Mouse (Mus musculus): Measurements from ENCODE around the gene Sost.

The Sost gene

GRCm38 (mm10) chr11:101984054-101985025 lies 17.5 kb upstream of the Sost start, which contains the start of gene Cfap97d1:
Gene Cfap97d1 (plus strand): TSS chr11:101984279.
- in situ Hi-C loops (cut with MboI; ENCODE audit: low sequenced_read_pairs), result no loop called here

GRCm38 (mm10) chr11:101983431-101983921 lies 16.7 kb upstream of the Sost start:
- in situ Hi-C loops (cut with MboI; ENCODE audit: low sequenced_read_pairs), result no loop called here

GRCm38 (mm10) chr11:101982981-101983411 lies 16.2 kb upstream of the Sost start:
- in situ Hi-C loops (cut with MboI; ENCODE audit: low sequenced_read_pairs), result no loop called here

- in situ Hi-C loops (cut with MboI; ENCODE audit: low sequenced_read_pairs), result no loop called here
Measured at GRCm38 (mm10) chr11:101981850-101982249, 15.0 kb upstream of the Sost start.

- in situ Hi-C loops (cut with MboI; ENCODE audit: low sequenced_read_pairs), result no loop called here
Measured at GRCm38 (mm10) chr11:101980603-101981157, 13.9 kb upstream of the Sost start.

- in situ Hi-C loops (cut with MboI; ENCODE audit: low sequenced_read_pairs), result no loop called here
Measured at GRCm38 (mm10) chr11:101979140-101979539, 12.3 kb upstream of the Sost start.

GRCm38 (mm10) chr11:101976949-101977348 lies 10.1 kb upstream of the Sost start:
- in situ Hi-C loops (cut with MboI; ENCODE audit: low sequenced_read_pairs), result no loop called here

- in situ Hi-C loops (cut with MboI; ENCODE audit: low sequenced_read_pairs), result no loop called here
Measured at GRCm38 (mm10) chr11:101974923-101975322, 8.1 kb upstream of the Sost start.

- in situ Hi-C loops (cut with MboI; ENCODE audit: low sequenced_read_pairs), result no loop called here
Measured at GRCm38 (mm10) chr11:101974181-101974580, 7.4 kb upstream of the Sost start.

- in situ Hi-C loops (cut with MboI; ENCODE audit: low sequenced_read_pairs), result no loop called here
Measured at GRCm38 (mm10) chr11:101973496-101973895, 6.7 kb upstream of the Sost start.

GRCm38 (mm10) chr11:101972651-101973050 lies 5.8 kb upstream of the Sost start:
- in situ Hi-C loops (cut with MboI; ENCODE audit: low sequenced_read_pairs), result no loop called here

GRCm38 (mm10) chr11:101972097-101972496 lies 5.3 kb upstream of the Sost start:
- in situ Hi-C loops (cut with MboI; ENCODE audit: low sequenced_read_pairs), result no loop called here

GRCm38 (mm10) chr11:101971410-101971809 lies 4.6 kb upstream of the Sost start:
- in situ Hi-C loops (cut with MboI; ENCODE audit: low sequenced_read_pairs), result no loop called here

GRCm38 (mm10) chr11:101969835-101970234 lies 3.0 kb upstream of the Sost start:
- in situ Hi-C loops (cut with MboI; ENCODE audit: low sequenced_read_pairs), result loop anchor here (5.0 kb wide), 1 partner anchor 48 kb away; no protein-coding TSS in a partner anchor

GRCm38 (mm10) chr11:101968791-101969190 lies 2.0 kb upstream of the Sost start:
- in situ Hi-C loops (cut with MboI; ENCODE audit: low sequenced_read_pairs), result loop anchor here (5.0 kb wide), 1 partner anchor 46 kb away; no protein-coding TSS in a partner anchor

GRCm38 (mm10) chr11:101968311-101968710 lies 1.5 kb upstream of the Sost start:
- in situ Hi-C loops (cut with MboI; ENCODE audit: low sequenced_read_pairs), result loop anchor here (5.0 kb wide), 1 partner anchor 46 kb away; no protein-coding TSS in a partner anchor

- in situ Hi-C loops (cut with MboI; ENCODE audit: low sequenced_read_pairs), result loop anchor here (5.0 kb wide), 1 partner anchor 43 kb away; no protein-coding TSS in a partner anchor
Measured at GRCm38 (mm10) chr11:101965553-101965952, 1.3 kb downstream of the Sost start.

- in situ Hi-C loops (cut with MboI; ENCODE audit: low sequenced_read_pairs), result loop anchor here (5.0 kb wide), 1 partner anchor 42 kb away; no protein-coding TSS in a partner anchor
Measured at GRCm38 (mm10) chr11:101964647-101965046, 2.2 kb downstream of the Sost start.

GRCm38 (mm10) chr11:101963473-101964291 lies 3.1 kb downstream of the Sost start:
- in situ Hi-C loops (cut with MboI; ENCODE audit: low sequenced_read_pairs), result no loop called here

GRCm38 (mm10) chr11:101963043-101963442 lies 3.8 kb downstream of the Sost start:
- in situ Hi-C loops (cut with MboI; ENCODE audit: low sequenced_read_pairs), result no loop called here

- in situ Hi-C loops (cut with MboI; ENCODE audit: low sequenced_read_pairs), result no loop called here
Measured at GRCm38 (mm10) chr11:101957476-101957875, 9.3 kb downstream of the Sost start.
